Mouse (Mus musculus) C2C12 (cell line): ENCODE results near the gene Olfr446.

Experiments used
- CTCF ChIP-seq: IDR thresholded peaks from one replicate; pipeline ENCODE4 v1.5.1; 2011; ENCODE audit not compliant: control insufficient read depth, insufficient read depth, insufficient read length
- FOSL1 ChIP-seq: IDR thresholded peaks from one replicate; pipeline ENCODE4 v1.8.0; 2011; ENCODE audit warnings: mild to moderate bottlenecking, low read length; ENCODE audit not compliant: poor library complexity, insufficient read depth, severe bottlenecking
- MAX ChIP-seq: IDR thresholded peaks from one replicate; pipeline ENCODE4 v1.6.1; 2011; ENCODE audit warnings: mild to moderate bottlenecking, control low read depth
- MYOD1 ChIP-seq: IDR thresholded peaks from one replicate; pipeline ENCODE4 v1.6.1; 2011; ENCODE audit warnings: low read depth; ENCODE audit not compliant: control insufficient read depth, insufficient read length
- MYOG ChIP-seq: IDR thresholded peaks from one replicate; pipeline ENCODE4 v1.6.1; 2011; ENCODE audit not compliant: control insufficient read depth, insufficient read length; ENCODE audit errors: extremely low read depth

- TF ChIP-seq MAX (no peak), CTCF (no peak), MYOD1 (no peak), FOSL1 (no peak), MYOG (no peak)
Observed at GRCm38 (mm10) chr6:42980377-42980776, 59.2 kb downstream of the Olfr446 start.
